Mouse (Mus musculus) forebrain, embryonic 11.5 days (tissue): Measurements from ENCODE around the gene Pheta2. TPM values are rescaled to one million over a fixed set of nuclear protein-coding genes. Genes with fewer than 3 reads are reported as not detected.

Source experiments
- ATAC-seq: fragments of 200-750 bp; cut with Nextera tagmentation; replicated peaks from 2 replicates; pipeline ENCODE4 v1.8.0; 2017; ENCODE audit warnings: moderate TSS enrichment; ENCODE audit not compliant: low FRiP score
- DNase-seq: peaks from one replicate; pipeline ENCODE4 v3.0.0-alpha.2; 2017; ENCODE audit warnings: low spot score
- H3K27ac ChIP-seq: fragments of 300-500 bp; sonication (generic); 2 replicates; pipeline ENCODE4 v1.5.1; 2014; ENCODE audit warnings: low read depth, low read length
- H3K27me3 ChIP-seq: fragments of 300-500 bp; sonication (generic); 2 replicates; pipeline ENCODE4 v1.6.1; 2014; ENCODE audit warnings: mild to moderate bottlenecking, low read length, mixed read lengths; ENCODE audit not compliant: control insufficient read depth, insufficient read depth
- H3K36me3 ChIP-seq: fragments of 300-500 bp; sonication (generic); 2 replicates; pipeline ENCODE4 v1.6.1; 2014; ENCODE audit warnings: mild to moderate bottlenecking, low read length, moderate library complexity, mixed read lengths; ENCODE audit not compliant: control insufficient read depth, insufficient read depth
- H3K4me1 ChIP-seq: fragments of 300-500 bp; sonication (generic); replicated peaks from 2 replicates; pipeline ENCODE4 v1.6.1; 2014; ENCODE audit warnings: low read length, mixed read lengths; ENCODE audit not compliant: control insufficient read depth, insufficient read depth
- H3K4me2 ChIP-seq: fragments of 300-500 bp; sonication (generic); 2 replicates; pipeline ENCODE4 v1.6.1; 2014; ENCODE audit warnings: low read depth, mild to moderate bottlenecking, low read length, moderate library complexity, mixed read lengths; ENCODE audit not compliant: severe bottlenecking
- H3K4me3 ChIP-seq: fragments of 300-500 bp; sonication (generic); 2 replicates; pipeline ENCODE4 v1.5.1; 2014; ENCODE audit warnings: low read depth, low read length
- H3K9ac ChIP-seq: fragments of 300-500 bp; sonication (generic); 2 replicates; pipeline ENCODE4 v1.6.1; 2014; ENCODE audit warnings: low read length
- H3K9me3 ChIP-seq: fragments of 300-500 bp; sonication (generic); 2 replicates; pipeline ENCODE4 v1.6.1; 2016; ENCODE audit warnings: low read length, mixed read lengths; ENCODE audit not compliant: control insufficient read depth
- WGBS: fragments of 180-500 bp; shearing (Covaris S2); extraction: QIAGEN DNeasy Blood & Tissue Kit; methylation state at CpG from one replicate; pipeline ENCODE4 v1.1.7; 2014; 5-methylcytosine and 5-hydroxymethylcytosine counted together
- polyA plus RNA-seq: library from polyadenylated mRNA; unstranded; fragments of >200 nt; fragmentation: Nextera tagmentation; extraction: Ambion mirVana; gene quantifications from 2 replicates; pipeline ENCODE4 v1.2.1, GENCODE M21; 2014

Gene Pheta2
- polyA plus RNA-seq = 5.0 and 5.4 TPM in 2 replicates

GRCm38 (mm10) chr15:82338593-82339112, at the start of gene Pheta2, which contains the start of the genes Naga and Smdt1:
Gene Pheta2, plus strand, starts transcription at chr15:82338942.
Gene Naga, minus strand, starts transcription at chr15:82338925.
Gene Smdt1, plus strand, starts transcription at chr15:82338959.
- no peak within 1 kb of the TSS for H3K27ac ChIP-seq
- no peaks in the 10 kb centered on the region for H3K36me3 ChIP-seq
- peaks cover 9% of the 10 kb centered on the region; the same call in 1 of the 2 replicates for H3K27me3 ChIP-seq
- peak; percentile 97 for DNase-seq
- ATAC-seq = peak; percentile 92
- H3K9ac ChIP-seq = peak within 1 kb of the TSS; percentile 55
- H3K4me1 ChIP-seq = peaks cover 11% of the 10 kb centered on the region; the same call in 1 of the 2 replicates
- under 1% methylated on average over 41 of the region's 41 CpGs for whole genome bisulfite sequencing
- H3K4me2 ChIP-seq = peak within 1 kb of the TSS; percentile 71
- H3K4me3 ChIP-seq = peak within 1 kb of the TSS; percentile 44
- H3K9me3 ChIP-seq = no peaks in the 10 kb centered on the region

DNA sequence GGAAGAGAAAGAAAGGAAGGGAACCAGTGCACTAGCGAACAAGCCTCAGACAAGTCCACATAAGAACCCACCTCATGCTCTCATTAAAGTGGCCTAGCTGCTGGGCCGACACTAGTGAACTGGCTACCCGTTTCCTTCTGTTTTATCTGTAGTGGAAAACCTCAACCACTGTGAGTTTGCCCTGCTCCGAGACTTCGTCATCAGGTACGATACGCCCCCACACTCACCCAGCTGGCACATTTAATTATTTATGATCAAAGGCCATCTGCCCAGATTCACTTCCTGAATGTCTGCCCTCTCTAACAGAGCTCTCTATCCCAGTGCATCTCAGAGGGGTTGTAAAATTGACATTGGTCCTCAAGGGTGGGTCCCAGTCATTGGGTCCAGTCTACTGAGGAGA, 48.5 kb upstream of the Pheta2 start:
- ATAC-seq (no peak), DNase-seq (no peak)
- Histone ChIP-seq H3K9ac (no peak overlapping the region), H3K9me3 (no peaks in the 10 kb centered on the region), H3K27me3 (no peaks in the 10 kb centered on the region), H3K4me3 (no peak overlapping the region), H3K36me3 (peaks cover 23% of the 10 kb centered on the region; the same call in 1 of the 2 replicates), H3K4me1 (peaks cover 8% of the 10 kb centered on the region), H3K27ac (no peak overlapping the region), H3K4me2 (no peak overlapping the region)
- 97% methylated on average over 7 of the region's 7 CpGs for WGBS

GRCm38 (mm10) chr15:82292851-82293250, 45.9 kb upstream of the Pheta2 start:
- ATAC-seq (peak; percentile 57; the same call in 1 of the 2 replicates), DNase-seq (no peak)
- peak overlapping the region; percentile 32; the same call in 1 of the 2 replicates for H3K4me2 ChIP-seq
- H3K9me3 ChIP-seq = no peaks in the 10 kb centered on the region
- H3K4me3 ChIP-seq = no peak overlapping the region
- no peak overlapping the region for H3K9ac ChIP-seq
- H3K27me3 ChIP-seq = no peaks in the 10 kb centered on the region
- H3K4me1 ChIP-seq = peaks cover 8% of the 10 kb centered on the region
- WGBS = 37% methylated on average over 5 of the region's 5 CpGs
- peaks cover 14% of the 10 kb centered on the region; the same call in 1 of the 2 replicates for H3K36me3 ChIP-seq
- no peak overlapping the region for H3K27ac ChIP-seq

- 9% methylated on average over 7 of the region's 7 CpGs for WGBS
- no peaks in the 10 kb centered on the region for H3K9me3 ChIP-seq
- no peak overlapping the region for H3K9ac ChIP-seq
- no peak overlapping the region for H3K27ac ChIP-seq
- peak; percentile 84 for ATAC-seq
- H3K4me1 ChIP-seq = peaks cover 8% of the 10 kb centered on the region
- H3K27me3 ChIP-seq = no peaks in the 10 kb centered on the region
- peak; percentile 76 for DNase-seq
- peaks cover 14% of the 10 kb centered on the region; the same call in 1 of the 2 replicates for H3K36me3 ChIP-seq
- peak overlapping the region; percentile 32; the same call in 1 of the 2 replicates for H3K4me2 ChIP-seq
- no peak overlapping the region for H3K4me3 ChIP-seq
These were observed 45.5 kb upstream of the Pheta2 start for GRCm38 (mm10) chr15:82293271-82293711.

DNA sequence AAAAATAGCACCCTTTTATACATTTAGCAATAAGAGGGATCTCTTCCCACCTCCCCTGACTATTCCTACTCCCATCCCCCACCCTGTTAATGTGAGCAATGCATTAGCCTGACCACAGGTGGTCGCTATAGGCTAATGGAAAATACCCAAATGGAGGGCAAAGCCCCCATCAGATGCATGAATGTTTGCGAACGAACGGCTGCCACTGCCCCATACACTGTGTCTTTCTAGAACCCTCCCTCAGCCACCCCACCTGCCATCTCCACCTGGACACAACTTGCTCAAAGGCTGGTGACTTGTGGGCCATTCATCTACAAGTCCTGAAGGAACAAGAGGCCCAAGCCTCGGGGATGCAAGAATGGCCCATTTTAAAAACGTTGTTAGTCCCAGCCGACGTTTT, 44.7 kb upstream of the Pheta2 start:
- H3K36me3 ChIP-seq = peaks cover 11% of the 10 kb centered on the region; the same call in 1 of the 2 replicates
- peaks cover 8% of the 10 kb centered on the region for H3K4me1 ChIP-seq
- ATAC-seq (0 out of 2 replicates have a peak, but pooled peaks have one; percentile 37), DNase-seq (no peak)
- H3K9me3 ChIP-seq = no peaks in the 10 kb centered on the region
- H3K4me3 ChIP-seq = no peak overlapping the region
- H3K4me2 ChIP-seq = no peak overlapping the region
- 51% methylated on average over 8 of the region's 8 CpGs for WGBS
- no peak overlapping the region for H3K27ac ChIP-seq
- H3K9ac ChIP-seq = no peak overlapping the region
- no peaks in the 10 kb centered on the region for H3K27me3 ChIP-seq

GRCm38 (mm10) chr15:82298764-82299561, 39.8 kb upstream of the Pheta2 start, which contains the start of gene Wbp2nl:
Gene Wbp2nl, plus strand, starts transcription at chr15:82298954.
- Histone ChIP-seq H3K4me3 (no peak within 1 kb of the TSS), H3K36me3 (no peaks in the 10 kb centered on the region), H3K4me2 (no peak within 1 kb of the TSS), H3K27ac (no peak within 1 kb of the TSS), H3K27me3 (no peaks in the 10 kb centered on the region), H3K9me3 (no peaks in the 10 kb centered on the region), H3K9ac (no peak within 1 kb of the TSS), H3K4me1 (no peaks in the 10 kb centered on the region)
- ATAC-seq (0 out of 2 replicates have a peak, but pooled peaks have one; percentile 49), DNase-seq (no peak)
- 62% methylated on average over 39 of the region's 39 CpGs for WGBS

- no peak overlapping the region for H3K9ac ChIP-seq
- H3K4me3 ChIP-seq = no peak overlapping the region
- H3K36me3 ChIP-seq = no peaks in the 10 kb centered on the region
- H3K27me3 ChIP-seq = no peaks in the 10 kb centered on the region; the same call in 1 of the 2 replicates
- no peaks in the 10 kb centered on the region for H3K9me3 ChIP-seq
- ATAC-seq = no peak
- no peak overlapping the region for H3K4me2 ChIP-seq
- H3K4me1 ChIP-seq = no peaks in the 10 kb centered on the region
- no peak for DNase-seq
- WGBS = 74% methylated on average over 3 of the region's 3 CpGs
- no peak overlapping the region for H3K27ac ChIP-seq
These were observed 31.6 kb upstream of the Pheta2 start for GRCm38 (mm10) chr15:82307107-82307506.

GRCm38 (mm10) chr15:82308416-82308815, 30.3 kb upstream of the Pheta2 start:
- Histone ChIP-seq H3K4me1 (no peaks in the 10 kb centered on the region), H3K9me3 (no peaks in the 10 kb centered on the region), H3K27ac (no peak overlapping the region), H3K9ac (no peak overlapping the region), H3K4me3 (no peak overlapping the region), H3K27me3 (no peaks in the 10 kb centered on the region; the same call in 1 of the 2 replicates), H3K36me3 (no peaks in the 10 kb centered on the region), H3K4me2 (no peak overlapping the region)
- ATAC-seq = no peak
- no peak for DNase-seq
- 92% methylated on average over 3 of the region's 3 CpGs for WGBS
